In the genomic region with DNA sequence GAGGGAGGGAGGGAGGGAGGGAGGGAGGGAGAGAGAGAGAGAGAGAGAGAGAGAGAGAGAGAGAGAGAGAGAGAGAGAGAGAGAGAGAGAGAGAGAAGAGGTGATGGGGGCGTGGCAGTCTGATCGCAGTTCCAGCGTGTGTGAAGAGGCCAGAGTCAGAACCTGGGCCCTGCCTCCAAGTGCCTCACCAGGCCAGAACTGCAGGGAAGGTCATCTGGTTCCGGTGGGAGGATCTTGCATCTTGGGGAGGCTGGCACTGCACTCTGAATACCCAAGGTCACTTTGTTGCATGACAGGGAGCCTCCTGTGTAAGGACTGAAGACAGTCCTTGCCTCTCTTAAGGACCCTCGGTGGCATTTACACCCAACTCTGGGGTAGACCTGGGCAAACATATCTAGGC, we compare ENCODE assay signal across 8 mouse cellular contexts. TPM values are rescaled to one million over a fixed set of nuclear protein-coding genes. Genes with fewer than 3 reads are reported as not detected.
DNase-seq lines count a peak whose midpoint lies in the region; ATAC-seq lines count a peak whose summit lies in the region.

No protein-coding gene starts in this region.

- H3K4me3 ChIP-seq in forebrain, embryonic 13.5 days, result peak overlapping the region; percentile 74; the same call in 1 of the 2 replicates
- H3K4me3 ChIP-seq in midbrain, embryonic 11.5 days (ENCODE audit: low read depth, low read length), result peak overlapping the region; percentile 67; the same call in 1 of the 2 replicates

- WGBS in forebrain, embryonic 13.5 days, result 19% methylated on average over 5 of the region's 5 CpGs
- 20% methylated on average over 5 of the region's 5 CpGs for WGBS in midbrain, embryonic 11.5 days

- H3K27me3 ChIP-seq in forebrain, embryonic 13.5 days, result peaks cover 37% of the 10 kb centered on the region
- peaks cover 27% of the 10 kb centered on the region for H3K27me3 ChIP-seq in midbrain, embryonic 11.5 days (ENCODE audit: control insufficient read depth, insufficient read depth, low read length)

- H3K36me3 ChIP-seq in forebrain, embryonic 13.5 days (ENCODE audit: poor library complexity, severe bottlenecking), result no peaks in the 10 kb centered on the region
- no peaks in the 10 kb centered on the region for H3K36me3 ChIP-seq in midbrain, embryonic 11.5 days (ENCODE audit: control insufficient read depth, insufficient read depth, low read length)

- H3K9ac ChIP-seq in forebrain, embryonic 13.5 days, result no peak overlapping the region
- H3K9ac ChIP-seq in midbrain, embryonic 11.5 days (ENCODE audit: low read length), result no peak overlapping the region

- H3K27ac ChIP-seq in forebrain, embryonic 13.5 days, result no peak overlapping the region
- H3K27ac ChIP-seq in midbrain, embryonic 11.5 days (ENCODE audit: low read depth, low read length), result no peak overlapping the region

- DNase-seq in embryo, embryonic 10 days (ENCODE audit: low spot score), result peak; percentile 13
- no peak for DNase-seq in embryo, embryonic 11 days
- peak; percentile 7 for DNase-seq in ES-CJ7 (ENCODE audit: low read depth, low spot score)
- DNase-seq in midbrain, embryonic 11.5 days (ENCODE audit: low spot score, missing footprints), result no peak
- no peak for DNase-seq in frontal cortex, postnatal 10 days (ENCODE audit: low spot score in 2 of 2)
- no peak for DNase-seq in spleen, adult 12 weeks (ENCODE audit: low spot score)
- DNase-seq in gastrocnemius, adult 8-10 months (ENCODE audit: low spot score in 2 of 2), result no peak

- ATAC-seq in forebrain, embryonic 13.5 days, result no peak
- no peak for ATAC-seq in midbrain, embryonic 11.5 days (ENCODE audit: low FRiP score)

- H3K9me3 ChIP-seq in forebrain, embryonic 13.5 days (replicated peaks), result no peaks in the 10 kb centered on the region
- no peaks in the 10 kb centered on the region for H3K9me3 ChIP-seq in midbrain, embryonic 11.5 days (ENCODE audit: control insufficient read depth, low read length)

- H3K4me1 ChIP-seq in forebrain, embryonic 13.5 days, result peaks cover 27% of the 10 kb centered on the region
- H3K4me1 ChIP-seq in midbrain, embryonic 11.5 days (ENCODE audit: control insufficient read depth, insufficient read depth, low read length), result peaks cover 4% of the 10 kb centered on the region; the same call in 1 of the 2 replicates

- peak overlapping the region; percentile 86 for H3K4me2 ChIP-seq in forebrain, embryonic 13.5 days
- no peak overlapping the region for H3K4me2 ChIP-seq in midbrain, embryonic 11.5 days

RNA-seq across cellular contexts. Expression of gene Shtn1, which starts 0.2 kb away (rescaled TPM):
- 24.0 and 25.3 TPM in 2 replicates for polyA plus RNA-seq in forebrain, embryonic 13.5 days (2015; fragmentation: Nextera tagmentation; extraction: Ambion mirVana)
- 1.4 and 2.7 TPM in 2 replicates for polyA plus RNA-seq in midbrain, embryonic 11.5 days (2014; fragmentation: Nextera tagmentation; extraction: Ambion mirVana)
- total RNA-seq in gastrocnemius, adult 8-10 months (2022), result under 1 TPM; 0.56 to 0.94 (median 0.65) TPM

Comparison
In these comparisons a context has a peak if more than half of its experiments do, and no peak if none do; other contexts are left out.
1. DNase-seq: peak in embryo, embryonic 10 days (single experiment) and ES-CJ7 (single experiment); none in embryo, embryonic 11 days (single experiment), midbrain, embryonic 11.5 days (single experiment), frontal cortex, postnatal 10 days (0 of 2), spleen, adult 12 weeks (single experiment) and gastrocnemius, adult 8-10 months (0 of 2).